In genomic region chr7:63209501-63209900, GRCm38 (mm10) we compare ENCODE assay signal across 20 mouse cellular contexts. TPM values are rescaled to one million over a fixed set of nuclear protein-coding genes. Genes with fewer than 3 reads are reported as not detected.
DNase-seq lines count a peak whose midpoint lies in the region; ATAC-seq and TF ChIP-seq lines count a peak whose summit lies in the region.
"Had no signal": no experiment of that assay in that cellular context is flagged by ENCODE, and none has a peak within 500 bp of the region (broad histone marks: within the 10 kb centered on the region; RNA-seq: fewer than 3 reads in every experiment).

No protein-coding gene starts in this region.

- TF ChIP-seq POLR2A in brain, embryonic 14.5 days (IDR thresholded peaks at IDR 0.05; ENCODE audit: borderline replicate concordance, extremely low read depth, insufficient read depth, insufficient read length, poor library complexity, severe bottlenecking), result no peak

- no peak for TF ChIP-seq CTCF in forebrain, postnatal 0 days (IDR thresholded peaks at IDR 0.05; ENCODE audit: low read depth)
- TF ChIP-seq CTCF in lung, embryonic 14.5 days (IDR thresholded peaks at IDR 0.05; ENCODE audit: low read depth), result no peak
- no peak for TF ChIP-seq CTCF in brain, embryonic 14.5 days (IDR thresholded peaks at IDR 0.05; ENCODE audit: borderline replicate concordance, extremely low read depth, insufficient read depth, insufficient read length)

- H3K9ac ChIP-seq in forebrain, postnatal 0 days, result no peak overlapping the region
- H3K9ac ChIP-seq in forebrain, embryonic 11.5 days (ENCODE audit: low read length), result no peak overlapping the region
- H3K9ac ChIP-seq in lung, embryonic 14.5 days, result no peak overlapping the region
- H3K9ac ChIP-seq: embryonic facial prominence, embryonic 13.5 days; hindbrain, embryonic 15.5 days; liver, embryonic 12.5 days; stomach, embryonic 15.5 days had no signal

- no peaks in the 10 kb centered on the region for H3K9me3 ChIP-seq in forebrain, postnatal 0 days (ENCODE audit: low read length)
- no peaks in the 10 kb centered on the region for H3K9me3 ChIP-seq in forebrain, embryonic 11.5 days (ENCODE audit: control insufficient read depth, low read length)
- H3K9me3 ChIP-seq in lung, embryonic 14.5 days (ENCODE audit: low read depth, low read length), result no peaks in the 10 kb centered on the region
- H3K9me3 ChIP-seq: embryonic facial prominence, embryonic 13.5 days; heart, embryonic 10.5 days; hindbrain, embryonic 15.5 days; liver, embryonic 12.5 days; stomach, embryonic 15.5 days had no signal

- DNase-seq in forebrain, postnatal 0 days, result no peak
- no peak for DNase-seq in forebrain, embryonic 11.5 days (ENCODE audit: low spot score)
- DNase-seq in lung, embryonic 14.5 days, result peak; percentile 66
- no peak for DNase-seq in lung, adult 18-20 months
- DNase-seq in brain, embryonic 14.5 days (ENCODE audit: low read depth), result peak; percentile 55
- DNase-seq in thymus, postnatal 4 days, result no peak
- no peak for DNase-seq in T-cell, adult 2 months (ENCODE audit: low spot score)
- DNase-seq: cerebellum, postnatal 10 days; gastrocnemius, postnatal 36 days; heart, postnatal 14 days; kidney, adult 18-20 months; right cerebral cortex, postnatal 14 days; thymus, adult 2 months had no signal

- no peak overlapping the region for H3K4me3 ChIP-seq in forebrain, postnatal 0 days (ENCODE audit: low read depth, low read length)
- H3K4me3 ChIP-seq in forebrain, embryonic 11.5 days (ENCODE audit: low read depth, low read length), result no peak overlapping the region
- H3K4me3 ChIP-seq in lung, embryonic 14.5 days (ENCODE audit: low read depth, low read length), result no peak overlapping the region
- H3K4me3 ChIP-seq: embryonic facial prominence, embryonic 13.5 days; heart, embryonic 10.5 days; hindbrain, embryonic 15.5 days; liver, embryonic 12.5 days; stomach, embryonic 15.5 days had no signal

- no peak overlapping the region for H3K27ac ChIP-seq in forebrain, postnatal 0 days (ENCODE audit: low read depth, low read length)
- no peak overlapping the region for H3K27ac ChIP-seq in forebrain, embryonic 11.5 days (ENCODE audit: low read depth, low read length)
- no peak overlapping the region for H3K27ac ChIP-seq in lung, embryonic 14.5 days (ENCODE audit: low read depth)
- H3K27ac ChIP-seq: embryonic facial prominence, embryonic 13.5 days; heart, embryonic 10.5 days; hindbrain, embryonic 15.5 days; liver, embryonic 12.5 days; stomach, embryonic 15.5 days had no signal

- ATAC-seq in forebrain, postnatal 0 days, result no peak
- no peak for ATAC-seq in forebrain, embryonic 11.5 days (replicated peaks; ENCODE audit: low FRiP score)
- no peak for ATAC-seq in lung, embryonic 14.5 days (ENCODE audit: insufficient read depth)
- ATAC-seq: liver, embryonic 12.5 days had no signal

- 18% methylated on average over 4 of the region's 4 CpGs for WGBS in forebrain, postnatal 0 days
- WGBS in forebrain, embryonic 11.5 days, result 18% methylated on average over 4 of the region's 4 CpGs
- WGBS in lung, embryonic 14.5 days, result 19% methylated on average over 4 of the region's 4 CpGs

- H3K4me2 ChIP-seq in forebrain, postnatal 0 days (ENCODE audit: low read depth), result 0 out of 2 replicates have a peak overlapping the region, but pooled peaks have one; percentile 2
- no peak overlapping the region for H3K4me2 ChIP-seq in forebrain, embryonic 11.5 days (ENCODE audit: low read depth, low read length, severe bottlenecking)
- no peak overlapping the region for H3K4me2 ChIP-seq in lung, embryonic 14.5 days
- H3K4me2 ChIP-seq: embryonic facial prominence, embryonic 13.5 days; hindbrain, embryonic 15.5 days; liver, embryonic 12.5 days; stomach, embryonic 15.5 days had no signal

- H3K4me1 ChIP-seq in forebrain, postnatal 0 days (ENCODE audit: insufficient read depth), result no peaks in the 10 kb centered on the region
- H3K4me1 ChIP-seq in forebrain, embryonic 11.5 days (replicated peaks; ENCODE audit: control insufficient read depth, insufficient read depth, low read length), result no peaks in the 10 kb centered on the region; the same call in 1 of the 2 replicates
- no peaks in the 10 kb centered on the region for H3K4me1 ChIP-seq in lung, embryonic 14.5 days (ENCODE audit: insufficient read depth)
- H3K4me1 ChIP-seq: heart, embryonic 10.5 days; liver, embryonic 12.5 days had no signal

- H3K36me3 ChIP-seq in forebrain, postnatal 0 days (ENCODE audit: insufficient read depth), result no peaks in the 10 kb centered on the region
- H3K36me3 ChIP-seq in forebrain, embryonic 11.5 days (ENCODE audit: control insufficient read depth, insufficient read depth, low read length), result no peaks in the 10 kb centered on the region
- no peaks in the 10 kb centered on the region for H3K36me3 ChIP-seq in lung, embryonic 14.5 days (ENCODE audit: insufficient read depth)
- H3K36me3 ChIP-seq: embryonic facial prominence, embryonic 13.5 days; G1E; heart, embryonic 10.5 days; hindbrain, embryonic 15.5 days; liver, embryonic 12.5 days; stomach, embryonic 15.5 days had no signal

- H3K27me3 ChIP-seq in forebrain, postnatal 0 days (ENCODE audit: insufficient read depth, low read length), result no peaks in the 10 kb centered on the region
- no peaks in the 10 kb centered on the region; the same call in 1 of the 2 replicates for H3K27me3 ChIP-seq in forebrain, embryonic 11.5 days (ENCODE audit: control insufficient read depth, insufficient read depth, low read length)
- 0 out of 2 replicates have a peak, but pooled peaks cover 3% of the 10 kb centered on the region for H3K27me3 ChIP-seq in lung, embryonic 14.5 days (ENCODE audit: insufficient read depth, low read length)
- H3K27me3 ChIP-seq: hindbrain, embryonic 15.5 days; stomach, embryonic 15.5 days had no signal

RNA-seq across cellular contexts. Expression of gene Chrna7, which starts 2.9 kb away (rescaled TPM):
- 22.3 and 25.2 TPM in 2 replicates for total RNA-seq in forebrain, postnatal 0 days (2014; rRNA removed)
- 2.1 and 6.5 TPM in 2 replicates for polyA plus RNA-seq in forebrain, postnatal 0 days (2015; fragmentation: Nextera tagmentation; extraction: Ambion mirVana)
- 4.0 and 5.1 TPM in 2 replicates for polyA plus RNA-seq in forebrain, embryonic 11.5 days (2014; fragmentation: Nextera tagmentation; extraction: Ambion mirVana)
- polyA plus RNA-seq in lung, embryonic 14.5 days (2014; fragmentation: Nextera tagmentation; extraction: Ambion mirVana), result 0.50 and 1.0 TPM in 2 replicates
- 8.1 and 8.3 TPM in 2 replicates for polyA plus RNA-seq in brain, embryonic 14.5 days (2012; rRNA removed)
- total RNA-seq: heart, postnatal 14 days; megakaryocyte progenitor cell, adult 5-6 weeks had no signal
- polyA plus RNA-seq: G1E had no signal

Comparison
In these comparisons a context has a peak if more than half of its experiments do, and no peak if none do; other contexts are left out.
1. DNase-seq: peak in lung, embryonic 14.5 days (single experiment) and brain, embryonic 14.5 days (single experiment); none in forebrain, postnatal 0 days (single experiment), forebrain, embryonic 11.5 days (single experiment), lung, adult 18-20 months (0 of 2), thymus, postnatal 4 days (single experiment) and T-cell, adult 2 months (single experiment).